ENCODE assay signal across 7 mouse cellular contexts in genomic region chr7:66831295-66831694, GRCm38 (mm10). TPM values are rescaled to one million over a fixed set of nuclear protein-coding genes. Genes with fewer than 3 reads are reported as not detected.
DNase-seq lines count a peak whose midpoint lies in the region; ATAC-seq and TF ChIP-seq lines count a peak whose summit lies in the region.

No protein-coding gene starts in this region.

- ATAC-seq in embryonic facial prominence, embryonic 14.5 days (ENCODE audit: low read depth) = no peak
- peak; percentile 63 for ATAC-seq in lung, embryonic 16.5 days (ENCODE audit: low read depth)

- no peak overlapping the region for H3K4me3 ChIP-seq in embryonic facial prominence, embryonic 14.5 days (ENCODE audit: low read depth, low read length)
- H3K4me3 ChIP-seq in lung, embryonic 16.5 days (ENCODE audit: low read length) = no peak overlapping the region
- H3K4me3 ChIP-seq in layer of hippocampus, adult 2 months = no peak overlapping the region

- 23% methylated on average over 5 of the region's 5 CpGs for WGBS in embryonic facial prominence, embryonic 14.5 days
- 1% methylated on average over 5 of the region's 5 CpGs for WGBS in lung, embryonic 16.5 days

- H3K27me3 ChIP-seq in embryonic facial prominence, embryonic 14.5 days (replicated peaks; ENCODE audit: control insufficient read depth, insufficient read depth, low read length) = no peaks in the 10 kb centered on the region
- H3K27me3 ChIP-seq in lung, embryonic 16.5 days (ENCODE audit: control insufficient read depth, insufficient read depth, low read depth, low read length) = no peaks in the 10 kb centered on the region

- H3K9me3 ChIP-seq in embryonic facial prominence, embryonic 14.5 days (ENCODE audit: control insufficient read depth, low read length) = no peaks in the 10 kb centered on the region
- no peaks in the 10 kb centered on the region for H3K9me3 ChIP-seq in lung, embryonic 16.5 days (ENCODE audit: control insufficient read depth, low read length)

- H3K27ac ChIP-seq in embryonic facial prominence, embryonic 14.5 days (replicated peaks; ENCODE audit: low read depth, low read length) = peak overlapping the region; percentile 10; the same call in 1 of the 2 replicates
- H3K27ac ChIP-seq in lung, embryonic 16.5 days (ENCODE audit: low read length) = peak overlapping the region; percentile 58
- no peak overlapping the region for H3K27ac ChIP-seq in layer of hippocampus, adult 2 months

- TF ChIP-seq CTCF in layer of hippocampus, adult 2 months (conservative IDR thresholded peaks at IDR 0.05) = no peak

- peaks cover 24% of the 10 kb centered on the region for H3K4me1 ChIP-seq in embryonic facial prominence, embryonic 14.5 days (ENCODE audit: control insufficient read depth, insufficient read depth, low read length)
- H3K4me1 ChIP-seq in lung, embryonic 16.5 days (replicated peaks; ENCODE audit: control insufficient read depth, insufficient read depth, low read length) = peaks cover 18% of the 10 kb centered on the region

- H3K9ac ChIP-seq in embryonic facial prominence, embryonic 14.5 days (ENCODE audit: low read depth, low read length) = no peak overlapping the region
- H3K9ac ChIP-seq in lung, embryonic 16.5 days (ENCODE audit: low read length) = no peak overlapping the region

- no peaks in the 10 kb centered on the region for H3K36me3 ChIP-seq in embryonic facial prominence, embryonic 14.5 days (ENCODE audit: control insufficient read depth, insufficient read depth, low read length)
- H3K36me3 ChIP-seq in lung, embryonic 16.5 days (ENCODE audit: control insufficient read depth, insufficient read depth, low read length) = no peaks in the 10 kb centered on the region

- peak; percentile 34 for DNase-seq in left cerebral cortex, postnatal 4 days
- no peak for DNase-seq in left cerebral cortex, adult 8-10 months (ENCODE audit: low spot score in 2 of 2)
- DNase-seq in embryonic facial prominence, embryonic 14.5 days (ENCODE audit: low spot score) = peak; percentile 90
- DNase-seq in heart, postnatal 10 days = peak; percentile 71 to 74
- no peak for DNase-seq in layer of hippocampus, adult 2 months (ENCODE audit: low spot score in 2 of 2)
- no peak for DNase-seq in thymus, postnatal 14 days

- intact Hi-C loops in left cerebral cortex, postnatal 4 days (cut with DNase I) = no loop called here
- intact Hi-C loops in heart, postnatal 10 days (cut with DNase I) = no loop called here

- H3K4me2 ChIP-seq in embryonic facial prominence, embryonic 14.5 days (ENCODE audit: low read depth, low read length) = no peak overlapping the region
- peak overlapping the region; percentile 37 for H3K4me2 ChIP-seq in lung, embryonic 16.5 days (ENCODE audit: low read depth, low read length)

RNA-seq across cellular contexts. Expression of gene Adamts17, which starts 8.2 kb away (rescaled TPM):
- total RNA-seq in left cerebral cortex, postnatal 4 days (2021) = 10 to 100 TPM; 16.1 to 17.3 TPM
- total RNA-seq in left cerebral cortex, adult 8-10 months (2022) = 10 to 100 TPM in 1 of 4 experiments, 1 to 10 TPM in 3; 7.5 to 11.3 (median 7.8) TPM
- polyA plus RNA-seq in embryonic facial prominence, embryonic 14.5 days (2014; fragmentation: Nextera tagmentation; extraction: Ambion mirVana) = 11.2 and 12.5 TPM in 2 replicates
- total RNA-seq in heart, postnatal 10 days (2021) = 10 to 100 TPM; 15.9 to 18.4 TPM
- polyA plus RNA-seq in lung, embryonic 16.5 days (2015; fragmentation: Nextera tagmentation; extraction: Ambion mirVana) = 15.4 and 15.9 TPM in 2 replicates
- total RNA-seq in layer of hippocampus, adult 2 months (2021) = 10 to 100 TPM; 27.3 to 32.7 TPM

Comparison
In these comparisons a context has a peak if more than half of its experiments do, and no peak if none do; other contexts are left out.
1. DNase-seq: peak in left cerebral cortex, postnatal 4 days (single experiment), embryonic facial prominence, embryonic 14.5 days (single experiment) and heart, postnatal 10 days (2 of 2); none in left cerebral cortex, adult 8-10 months (0 of 2), layer of hippocampus, adult 2 months (0 of 2) and thymus, postnatal 14 days (single experiment).